Mouse (Mus musculus) stomach, postnatal 0 days (tissue): Measurements from ENCODE around the gene Dock4. TPM values are rescaled to one million over a fixed set of nuclear protein-coding genes. Genes with fewer than 3 reads are reported as not detected.
A peak's percentile ranks its signal among the peaks of the same experiment; 100 is the strongest.
"Not testable (repeated sequence)": the region's sequence is repeated elsewhere in the genome, so short reads cannot be mapped to it uniquely, and the experiment has no call there.

Source experiments
- ATAC-seq: fragments of 200-750 bp; cut with Nextera tagmentation; 2 replicates; pipeline ENCODE4 v1.8.0; 2017; ENCODE audit not compliant: low FRiP score, low TSS enrichment
- DNase-seq: peaks from one replicate; pipeline ENCODE4 v3.0.0-alpha.2; 2016; ENCODE audit warnings: low spot score
- H3K27ac ChIP-seq: fragments of 300-500 bp; sonication (generic); replicated peaks from 2 replicates; pipeline ENCODE4 v1.5.1; 2014; ENCODE audit warnings: mild to moderate bottlenecking, control low read depth
- H3K27me3 ChIP-seq: fragments of 300-500 bp; sonication (generic); 2 replicates; pipeline ENCODE4 v1.6.1; 2014; ENCODE audit warnings: low read length; ENCODE audit not compliant: control insufficient read depth, insufficient read depth
- H3K36me3 ChIP-seq: fragments of 300-500 bp; sonication (generic); 2 replicates; pipeline ENCODE4 v1.6.1; 2014; ENCODE audit warnings: low read length, mixed read lengths; ENCODE audit not compliant: control insufficient read depth, insufficient read depth
- H3K4me1 ChIP-seq: fragments of 300-500 bp; sonication (generic); replicated peaks from 2 replicates; pipeline ENCODE4 v1.6.1; 2014; ENCODE audit warnings: antibody characterized with exemption; ENCODE audit not compliant: control insufficient read depth, insufficient read depth
- H3K4me2 ChIP-seq: fragments of 300-500 bp; sonication (generic); replicated peaks from 2 replicates; pipeline ENCODE4 v1.6.1; 2014; ENCODE audit warnings: low read depth, mild to moderate bottlenecking, control low read depth, moderate library complexity
- H3K4me3 ChIP-seq: fragments of 300-500 bp; sonication (generic); 2 replicates; pipeline ENCODE4 v1.5.1; 2014; ENCODE audit warnings: low read depth, low read length, control low read depth
- H3K9ac ChIP-seq: fragments of 300-500 bp; sonication (generic); 2 replicates; pipeline ENCODE4 v1.6.1; 2014; ENCODE audit warnings: mild to moderate bottlenecking, low read length, control low read depth, mixed read lengths
- H3K9me3 ChIP-seq: fragments of 300-500 bp; sonication (generic); 2 replicates; pipeline ENCODE4 v1.6.1; 2016; ENCODE audit warnings: low read length; ENCODE audit not compliant: control insufficient read depth
- CTCF ChIP-seq: IDR thresholded peaks from 2 replicates; pipeline ENCODE4 v1.5.1; 2016; ENCODE audit warnings: antibody characterized with exemption, low read depth, mild to moderate bottlenecking, moderate library complexity
- EP300 ChIP-seq: optimal IDR thresholded peaks from 2 replicates; pipeline ENCODE3; 2016; ENCODE audit warnings: antibody characterized with exemption
- WGBS: fragments of 180-500 bp; shearing (Covaris S2); extraction: QIAGEN DNeasy Blood & Tissue Kit; methylation state at CpG from one replicate; pipeline ENCODE4 v1.1.7; 2014; 5-methylcytosine and 5-hydroxymethylcytosine counted together
- polyA plus RNA-seq: library from polyadenylated mRNA; unstranded; fragments of >200 nt; fragmentation: Nextera tagmentation; extraction: Ambion mirVana; gene quantifications from 2 replicates; pipeline ENCODE4 v1.2.1, GENCODE M21; 2015

Gene Dock4
- polyA plus RNA-seq, 1 experiment from 2014 or later: 3.1 TPM

- 76% methylated on average over 5 of the region's 5 CpGs for WGBS
- no peak for ATAC-seq
- H3K36me3 ChIP-seq: no peaks in the 10 kb centered on the region
Observed at GRCm38 (mm10) chr12:40842991-40843390, 397.2 kb downstream of the Dock4 start.

GRCm38 (mm10) chr12:40843474-40844080 is 397.8 kb downstream of the Dock4 start:
- Histone ChIP-seq H3K27ac (no peak overlapping the region), H3K9ac (no peak overlapping the region), H3K4me3 (no peak overlapping the region), H3K27me3 (no peaks in the 10 kb centered on the region), H3K36me3 (no peaks in the 10 kb centered on the region), H3K4me1 (no peaks in the 10 kb centered on the region), H3K9me3 (no peaks in the 10 kb centered on the region), H3K4me2 (no peak overlapping the region)
- WGBS: 60% methylated on average over 3 of the region's 3 CpGs
- no peak for ATAC-seq
- no peak for DNase-seq
- TF ChIP-seq CTCF (no peak), EP300 (no peak)

More at GRCm38 (mm10) chr12:40842991-40843390, 397.2 kb downstream of the Dock4 start:
- DNase-seq: no peak
- Histone ChIP-seq H3K4me2 (no peak overlapping the region), H3K9ac (no peak overlapping the region), H3K4me1 (no peaks in the 10 kb centered on the region), H3K27ac (no peak overlapping the region), H3K4me3 (no peak overlapping the region), H3K9me3 (no peaks in the 10 kb centered on the region), H3K27me3 (no peaks in the 10 kb centered on the region)
- no peak for TF ChIP-seq EP300
- TF ChIP-seq CTCF: no peak

- no peaks in the 10 kb centered on the region for H3K27me3 ChIP-seq
- no peak overlapping the region for H3K9ac ChIP-seq
- ATAC-seq (no peak), DNase-seq (no peak)
- H3K9me3 ChIP-seq: no peaks in the 10 kb centered on the region
- H3K4me1 ChIP-seq: no peaks in the 10 kb centered on the region
- H3K36me3 ChIP-seq: no peaks in the 10 kb centered on the region
- TF ChIP-seq CTCF (no peak), EP300 (no peak)
- no peak overlapping the region for H3K4me2 ChIP-seq
- WGBS: 87% methylated on average over 22 of the region's 22 CpGs
- H3K4me3 ChIP-seq: no peak overlapping the region
- no peak overlapping the region for H3K27ac ChIP-seq
Observed at GRCm38 (mm10) chr12:40844324-40844723, 398.6 kb downstream of the Dock4 start.

GRCm38 (mm10) chr12:40854705-40855367 is 409.1 kb downstream of the Dock4 start:
- H3K27ac ChIP-seq: no peak overlapping the region
- H3K4me1 ChIP-seq: no peaks in the 10 kb centered on the region
- WGBS: 73% methylated on average over 7 of the region's 7 CpGs
- no peak overlapping the region for H3K9ac ChIP-seq
- no peaks in the 10 kb centered on the region for H3K36me3 ChIP-seq
- H3K4me2 ChIP-seq: no peak overlapping the region
- no peak for TF ChIP-seq CTCF
- no peak for TF ChIP-seq EP300
- no peaks in the 10 kb centered on the region for H3K9me3 ChIP-seq
- H3K4me3 ChIP-seq: no peak overlapping the region
- peak; percentile 60; the same call in 1 of the 2 replicates for ATAC-seq
- DNase-seq: peak; percentile 32
- no peaks in the 10 kb centered on the region for H3K27me3 ChIP-seq

- no peaks in the 10 kb centered on the region for H3K27me3 ChIP-seq
- no peaks in the 10 kb centered on the region for H3K36me3 ChIP-seq
- H3K4me1 ChIP-seq: no peaks in the 10 kb centered on the region
- TF ChIP-seq EP300: no peak
- TF ChIP-seq CTCF: no peak
- no peak overlapping the region for H3K9ac ChIP-seq
- DNase-seq (no peak), ATAC-seq (no peak)
- WGBS: 93% methylated on average over 7 of the region's 7 CpGs
- H3K4me2 ChIP-seq: no peak overlapping the region
- no peak overlapping the region for H3K27ac ChIP-seq
- H3K4me3 ChIP-seq: no peak overlapping the region
- no peaks in the 10 kb centered on the region for H3K9me3 ChIP-seq
Observed at GRCm38 (mm10) chr12:40857466-40857865, 411.7 kb downstream of the Dock4 start.

GRCm38 (mm10) chr12:40858763-40859162 is 413.0 kb downstream of the Dock4 start:
- not testable (repeated sequence) for H3K9ac ChIP-seq, H3K4me3 ChIP-seq, DNase-seq, ATAC-seq, H3K4me1 ChIP-seq, H3K27me3 ChIP-seq, H3K36me3 ChIP-seq, H3K9me3 ChIP-seq, H3K27ac ChIP-seq, H3K4me2 ChIP-seq
- WGBS: 82% methylated on average over 7 of the region's 7 CpGs
